Mouse (Mus musculus): ENCODE results near the gene Crabp2. TPM values are rescaled to one million over a fixed set of nuclear protein-coding genes. Genes with fewer than 3 reads are reported as not detected.

The Crabp2 gene
- total RNA-seq, 4 experiments from 2014 or later = 4.9 to 6.5 (median 5.9) TPM

- no peak for DNase-seq (ENCODE audit: low spot score in 2 of 2)
Measured at GRCm38 (mm10) chr3:87927452-87927851, 21.0 kb upstream of the Crabp2 start.

DNA sequence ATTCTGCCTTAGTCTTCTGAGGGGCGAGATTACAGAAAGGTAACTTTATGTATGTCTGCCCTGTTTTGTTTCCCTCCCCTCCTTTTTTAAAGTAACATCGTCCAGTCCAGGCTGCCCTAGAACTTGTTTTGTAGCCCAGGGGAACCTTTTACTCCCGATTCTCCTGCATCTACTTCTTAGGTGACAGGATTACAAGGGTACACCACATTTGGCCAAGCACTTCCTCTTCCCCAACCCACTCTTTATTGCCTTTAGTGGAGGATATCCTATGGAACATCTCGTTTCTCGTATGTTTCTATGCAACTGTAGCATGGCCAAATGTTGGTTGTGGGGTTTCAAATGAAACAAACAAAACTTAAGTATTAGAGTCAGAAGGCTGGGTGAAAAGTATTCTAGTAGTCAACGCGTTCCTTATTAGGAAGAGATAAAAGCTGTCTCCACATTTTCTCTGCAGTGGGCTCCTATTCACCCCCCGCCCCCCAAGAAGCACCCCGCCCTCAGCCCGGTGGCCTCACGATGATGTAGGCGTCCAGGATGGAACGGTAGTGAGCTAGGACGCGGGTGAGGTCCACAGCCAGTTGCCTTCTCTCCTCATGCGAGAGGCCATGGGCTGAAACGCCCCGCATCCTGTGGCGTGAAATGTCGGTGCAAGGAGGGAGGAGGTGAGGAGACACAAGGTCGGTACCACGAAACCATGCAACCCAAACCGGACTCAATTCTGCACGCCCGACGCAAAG is 19.0 kb upstream of the Crabp2 start:
- no peak for DNase-seq (ENCODE audit: low spot score in 2 of 2)

DNA sequence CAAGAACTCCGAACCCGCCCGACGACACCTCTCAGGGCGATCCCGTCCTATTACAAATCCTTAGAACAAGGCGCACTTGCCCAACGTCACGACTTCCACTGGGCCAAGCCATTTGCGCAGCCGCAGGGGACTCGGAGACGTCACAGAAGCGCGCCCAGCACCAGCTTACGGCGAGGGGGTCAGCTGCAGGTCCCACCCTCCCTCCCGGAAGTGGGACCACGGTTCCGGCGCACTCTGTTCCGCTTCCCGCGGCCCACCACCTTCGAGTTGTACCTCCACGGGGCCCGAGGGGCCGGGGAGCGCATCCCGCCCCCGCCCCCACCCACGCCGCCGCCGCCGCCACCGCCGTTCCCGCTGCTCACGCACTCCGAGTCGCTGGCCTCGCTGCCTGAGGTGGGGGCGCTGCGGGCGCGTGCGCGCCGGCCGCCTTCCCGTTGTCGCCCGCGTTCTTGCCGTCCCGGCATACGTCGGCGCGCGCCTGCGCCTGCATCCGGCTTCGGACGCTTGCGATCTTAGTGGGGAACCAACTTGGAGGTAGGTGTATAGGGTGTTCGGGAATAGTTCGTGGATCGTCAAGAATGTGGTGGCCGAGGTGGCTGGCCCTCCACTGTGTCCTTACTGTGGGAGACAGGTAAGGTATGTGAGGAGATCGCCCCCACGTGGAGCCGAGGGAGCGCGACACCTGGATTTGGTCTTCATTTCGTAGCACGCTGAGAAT is 18.2 kb upstream of the Crabp2 start, which contains the start of the genes Isg20l2 and Rrnad1:
Gene Isg20l2 (plus strand): TSS at position 237 of the 718 bp plus-strand sequence.
Gene Rrnad1 (minus strand): TSS at position 640 of the 718 bp plus-strand sequence.
- peak; percentile 95 to 96 for DNase-seq (ENCODE audit: low spot score in 2 of 2)

DNA sequence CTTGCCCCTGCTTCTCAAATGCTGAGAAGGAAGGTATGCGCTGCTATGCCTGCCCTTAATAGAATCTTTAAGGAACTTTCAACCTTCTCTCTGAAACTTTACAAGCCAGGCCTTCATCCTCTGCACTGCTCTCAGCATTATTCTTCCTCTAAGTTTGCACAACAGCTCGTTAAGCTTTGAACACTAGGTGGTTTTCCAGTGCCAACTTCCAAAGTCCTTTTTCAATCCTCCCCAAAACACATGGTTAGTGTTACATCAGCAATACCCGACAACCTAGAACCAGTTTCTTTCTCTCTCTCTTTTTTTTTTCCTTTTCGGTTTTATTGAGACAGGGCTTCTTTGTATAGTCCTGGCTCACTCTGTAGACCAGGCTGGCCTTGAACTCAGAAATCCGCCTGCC is 14.4 kb upstream of the Crabp2 start:
- DNase-seq (ENCODE audit: low spot score in 2 of 2) = no peak

GRCm38 (mm10) chr3:87934501-87934900 is 14.0 kb upstream of the Crabp2 start:
- no peak for DNase-seq (ENCODE audit: low spot score in 2 of 2)

DNA sequence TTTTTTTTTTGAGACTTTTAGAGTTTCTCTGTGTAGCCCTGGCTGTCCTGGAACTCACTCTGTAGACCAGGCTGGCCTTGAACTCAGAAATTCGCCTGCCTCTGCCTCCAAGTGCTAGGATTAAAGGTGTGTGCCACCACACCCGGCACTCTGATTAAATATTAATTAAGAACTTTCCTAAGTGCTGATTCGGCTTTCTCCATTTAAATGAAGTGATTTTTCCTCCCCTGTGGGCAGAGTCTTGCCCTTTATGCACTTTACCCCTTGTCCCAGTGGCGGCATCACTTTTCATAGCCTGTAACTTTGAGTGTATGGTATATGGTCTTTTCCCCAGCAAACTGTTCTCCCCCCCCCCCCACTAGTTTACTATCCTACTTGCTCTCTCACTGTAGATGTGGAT is 13.3 kb upstream of the Crabp2 start:
- no peak for DNase-seq (ENCODE audit: low spot score in 2 of 2)

DNA sequence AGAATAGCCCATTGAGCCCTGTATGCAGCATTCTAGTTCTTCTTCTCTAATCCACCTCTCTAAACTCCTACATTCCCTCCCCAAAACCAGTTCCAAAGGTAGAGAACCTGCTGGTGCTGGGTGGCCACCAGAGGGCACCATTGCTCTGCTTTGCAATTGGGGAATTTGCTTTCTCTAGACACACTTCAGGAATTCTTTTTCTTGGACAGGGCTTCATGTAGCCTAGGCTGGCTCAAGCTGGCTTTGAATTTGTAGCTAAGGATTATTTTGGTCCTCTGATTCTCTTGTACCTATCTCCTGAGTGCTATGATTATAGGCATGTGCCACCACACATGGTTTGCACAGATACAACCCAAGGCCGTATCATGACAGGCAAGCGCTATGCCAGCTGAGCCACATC is 12.7 kb upstream of the Crabp2 start:
- DNase-seq (ENCODE audit: low spot score in 2 of 2) = peak in 1 of 2 experiments; percentile 59

DNA sequence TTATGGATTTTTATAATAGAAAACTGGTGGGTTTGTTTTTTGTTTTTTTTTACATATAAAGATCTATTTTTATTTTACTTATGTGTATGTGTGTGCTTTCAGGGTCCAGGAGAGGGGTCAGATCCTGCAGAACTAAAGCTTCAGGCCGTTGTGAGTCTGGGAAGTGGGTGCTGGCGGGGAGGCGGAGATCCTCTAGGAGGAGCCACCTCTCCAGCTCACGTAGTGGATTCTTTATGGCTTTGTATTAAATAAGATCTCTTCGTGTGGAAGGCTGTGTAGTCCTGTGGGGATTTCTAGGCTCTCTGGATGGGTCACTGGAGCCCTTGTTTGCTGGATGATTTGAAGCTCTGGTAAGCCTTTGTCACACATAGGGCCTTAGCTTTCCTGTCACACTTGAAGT is 7.9 kb upstream of the Crabp2 start:
- DNase-seq (ENCODE audit: low spot score in 2 of 2) = no peak

DNA sequence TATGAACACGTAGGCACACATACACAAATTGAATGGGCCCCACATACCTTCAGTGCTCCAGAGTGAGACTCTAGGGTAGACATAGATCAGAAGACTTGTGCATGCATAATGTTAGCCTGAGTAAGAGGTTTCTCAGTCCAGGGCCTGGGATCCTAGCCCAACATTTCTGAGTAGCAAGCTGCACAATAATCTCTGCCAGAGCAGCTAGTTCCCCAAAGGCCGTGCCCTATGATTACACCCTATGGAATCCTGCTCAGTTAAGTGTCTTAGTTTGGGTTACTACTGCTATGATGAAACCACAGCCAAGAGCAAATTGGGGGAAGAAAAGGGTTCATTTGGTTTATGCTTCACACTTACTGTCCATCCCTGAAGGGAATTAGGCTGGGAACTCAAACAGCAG is 6.0 kb upstream of the Crabp2 start:
- no peak for DNase-seq (ENCODE audit: low spot score in 2 of 2)

GRCm38 (mm10) chr3:87943586-87943985 is 4.9 kb upstream of the Crabp2 start:
- DNase-seq (ENCODE audit: low spot score in 2 of 2) = no peak

DNA sequence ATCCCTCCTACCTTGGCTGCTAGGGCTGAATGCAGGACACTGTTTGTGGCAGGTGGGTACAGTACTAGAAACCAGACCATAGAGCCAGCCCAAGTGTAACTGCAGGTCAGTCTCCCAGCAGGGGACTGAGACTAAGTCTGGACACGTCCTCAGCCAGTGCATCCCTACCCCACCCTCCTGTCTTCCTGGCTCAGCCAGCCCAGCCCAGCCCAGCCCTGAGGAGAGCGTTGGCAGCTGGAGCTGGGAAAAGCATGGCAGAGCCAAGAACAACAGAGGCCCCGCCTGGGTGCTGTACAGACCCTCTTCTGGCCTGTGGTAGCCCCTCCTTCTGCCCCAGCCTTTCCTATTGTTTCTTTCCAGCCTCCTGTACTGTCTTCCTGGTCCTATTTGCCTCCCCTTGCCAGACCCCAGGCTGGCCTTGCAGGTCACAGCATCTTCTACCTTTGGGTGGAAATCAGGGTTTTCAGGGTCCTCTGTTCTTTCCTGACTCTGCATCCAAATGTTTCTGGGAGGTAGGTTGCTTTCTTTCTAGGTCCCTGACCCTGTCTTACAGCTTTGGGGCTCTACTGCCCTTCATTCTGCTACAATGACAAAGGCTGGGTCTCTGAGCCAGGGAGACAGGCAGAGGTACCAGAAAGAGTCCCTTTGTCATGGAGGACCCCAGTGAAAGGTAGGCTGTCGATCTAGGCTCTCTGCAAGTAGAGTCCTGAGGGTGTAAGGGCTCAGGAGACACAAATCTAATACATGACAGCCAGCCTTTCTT is 3.4 kb upstream of the Crabp2 start:
- DNase-seq (ENCODE audit: low spot score in 2 of 2) = no peak

DNA sequence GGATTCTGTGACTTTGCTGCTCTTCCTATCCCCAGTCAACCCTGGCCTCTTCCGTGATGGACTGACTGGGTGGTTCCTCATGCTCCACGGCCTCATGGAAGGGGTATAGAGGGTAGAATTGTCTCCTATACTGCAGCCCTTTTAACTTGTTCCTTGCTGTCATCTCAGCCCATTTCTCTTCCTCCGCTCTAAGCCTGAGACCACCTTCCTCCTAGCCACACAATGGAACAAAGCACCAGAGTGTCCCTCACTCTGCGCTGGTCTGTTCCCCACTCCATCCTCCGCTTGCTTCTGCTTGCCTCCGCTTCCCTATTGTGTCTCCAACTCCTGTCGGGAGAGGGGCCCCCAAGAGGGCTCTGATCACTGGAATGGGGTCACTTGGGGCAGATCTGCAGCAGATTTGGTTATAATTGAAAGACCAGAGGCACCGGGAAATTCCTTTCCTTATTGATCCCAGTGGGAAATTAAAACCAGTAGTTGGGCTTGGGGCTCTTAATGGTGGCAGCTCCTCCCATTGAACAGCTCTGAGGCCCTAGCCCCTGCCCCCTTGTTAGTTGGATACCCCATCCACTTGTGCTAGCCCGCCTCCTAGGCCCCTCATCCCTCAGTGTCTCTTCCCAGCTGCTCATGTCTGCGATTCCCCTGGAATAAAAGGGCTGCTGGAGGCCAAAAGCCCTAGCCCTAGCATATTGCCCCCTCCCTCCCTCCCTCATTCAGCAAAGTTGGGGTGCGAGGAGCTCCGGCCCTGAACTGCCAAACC is 2.5 kb upstream of the Crabp2 start:
- no peak for DNase-seq (ENCODE audit: low spot score in 2 of 2)

DNA sequence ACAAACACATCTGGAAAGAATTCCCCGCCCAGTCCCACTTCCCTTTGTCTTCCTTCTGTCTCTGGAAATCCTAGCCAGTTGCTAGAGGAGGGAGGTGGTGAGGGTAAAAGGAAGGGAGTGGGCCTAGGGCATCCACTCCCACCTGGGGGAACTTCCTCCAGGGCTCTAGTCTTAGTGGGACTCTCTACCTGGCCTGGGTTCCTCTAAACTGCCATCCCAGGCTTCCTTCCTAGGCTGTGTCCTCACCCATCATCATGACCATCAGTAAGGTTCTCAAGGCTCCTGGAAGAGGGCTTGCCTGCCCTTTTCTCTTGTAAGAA is 2.0 kb upstream of the Crabp2 start:
- DNase-seq (ENCODE audit: low spot score in 2 of 2) = no peak

GRCm38 (mm10) chr3:87947056-87947810 is 1.2 kb upstream of the Crabp2 start:
- DNase-seq (ENCODE audit: low spot score in 2 of 2) = no peak

DNA sequence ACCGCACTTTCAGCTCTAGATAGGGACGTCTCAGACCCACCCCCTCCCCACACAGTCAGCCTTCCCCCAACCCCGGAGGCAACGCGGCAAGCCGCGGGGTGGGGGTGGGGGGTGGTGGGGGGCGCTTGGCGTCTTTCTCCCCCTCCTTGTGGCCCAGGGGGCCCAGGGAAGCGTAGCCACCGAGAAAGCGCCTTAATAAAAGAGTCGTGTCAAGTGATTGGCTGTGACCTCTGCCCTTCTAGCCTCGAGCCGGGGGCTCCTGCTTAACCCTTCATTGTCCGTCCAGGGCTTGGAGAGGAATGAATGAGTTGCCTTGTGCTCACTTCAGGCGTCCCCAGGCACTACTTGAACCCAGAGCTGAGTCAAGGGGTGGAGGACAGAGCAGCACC is 661 bp upstream of the Crabp2 start:
- DNase-seq (ENCODE audit: low spot score in 2 of 2) = no peak

DNA sequence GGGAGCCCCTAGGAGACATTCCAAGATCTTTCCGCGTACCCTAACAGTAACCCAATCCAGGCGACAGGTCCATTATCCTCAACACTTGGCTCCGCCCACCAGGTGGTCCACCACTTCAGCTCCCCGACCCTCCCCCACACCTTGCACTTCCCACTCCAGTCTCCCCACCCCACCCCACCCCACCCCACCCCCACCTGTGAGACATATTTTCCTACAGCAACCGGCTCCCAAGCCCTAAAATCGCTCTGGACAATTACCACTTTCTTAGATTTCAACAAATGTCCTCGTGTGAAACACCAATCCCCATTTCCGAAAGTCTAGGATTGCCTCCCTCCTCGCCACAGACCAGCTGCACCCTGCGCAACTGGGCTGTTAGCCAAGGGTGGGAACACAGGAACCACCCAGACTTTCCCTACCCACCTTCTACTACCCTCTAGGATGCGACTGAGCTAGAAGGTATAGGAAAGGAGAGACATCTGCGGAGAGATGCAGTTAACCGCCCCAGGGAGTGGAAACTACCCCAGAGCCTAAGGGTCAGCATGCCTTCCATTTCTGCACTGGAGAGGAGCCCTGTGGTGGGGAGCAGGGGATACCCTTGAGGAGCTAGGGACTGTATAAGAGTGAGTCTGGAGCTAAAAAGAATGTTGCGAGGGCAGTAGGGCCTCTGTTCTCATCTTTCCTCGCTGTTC is 944 bp downstream of the Crabp2 start:
- DNase-seq (ENCODE audit: low spot score in 2 of 2) = no peak

- DNase-seq (ENCODE audit: low spot score in 2 of 2) = no peak
Measured at GRCm38 (mm10) chr3:87949955-87950515, 1.6 kb downstream of the Crabp2 start.

- no peak for DNase-seq (ENCODE audit: low spot score in 2 of 2)
Measured at GRCm38 (mm10) chr3:87951946-87952345, 3.5 kb downstream of the Crabp2 start.

GRCm38 (mm10) chr3:87952440-87952839 is 4.0 kb downstream of the Crabp2 start:
- no peak for DNase-seq (ENCODE audit: low spot score in 2 of 2)

GRCm38 (mm10) chr3:87958056-87958455 is 9.6 kb downstream of the Crabp2 start:
- no peak for DNase-seq (ENCODE audit: low spot score in 2 of 2)
